Mouse (Mus musculus) olfactory bulb, adult 2 months (tissue): ENCODE measurements around the gene Rbfox2.

Experiments
- CTCF ChIP-seq: fragments of 200-500 bp; IDR thresholded peaks from 2 replicates; pipeline ENCODE4 v1.5.1; 2012; ENCODE audit warnings: low read depth, mild to moderate bottlenecking, low read length, moderate library complexity; ENCODE audit not compliant: insufficient read depth
- POLR2A ChIP-seq: fragments of 200-500 bp; IDR thresholded peaks from 2 replicates; pipeline ENCODE4 v1.6.1; 2012; ENCODE audit warnings: mild to moderate bottlenecking, low read depth, low read length, moderate library complexity; ENCODE audit not compliant: insufficient read depth

- TF ChIP-seq POLR2A (no peak), CTCF (no peak)
Observed at GRCm38 (mm10) chr15:77182800-77183199, 124.0 kb downstream of the Rbfox2 start.
